Mouse (Mus musculus) adrenal gland, postnatal 36 days (tissue): ENCODE results near the gene Disc1. TPM values are rescaled to one million over a fixed set of nuclear protein-coding genes. Genes with fewer than 3 reads are reported as not detected.

ENCODE experiments used
- DNase-seq, 2 experiments: peaks; one replicate each; pipeline ENCODE4 v3.0.0; 2021; ENCODE audit warnings: mixed read lengths in 1 of 2
- microRNA-seq: library from miRNA; unstranded; fragments of <30 nt; microRNA quantifications from one replicate; pipeline ENCODE4 v1.2.0, GENCODE M21; 2021
- total RNA-seq, 2 experiments: library from RNA; stranded (reverse); gene quantifications; 2 replicates each; pipeline ENCODE4 v1.2.3; 2021

Disc1 gene
- total RNA-seq, 2 experiments from 2014 or later: 1.2 to 1.8 TPM

DNA sequence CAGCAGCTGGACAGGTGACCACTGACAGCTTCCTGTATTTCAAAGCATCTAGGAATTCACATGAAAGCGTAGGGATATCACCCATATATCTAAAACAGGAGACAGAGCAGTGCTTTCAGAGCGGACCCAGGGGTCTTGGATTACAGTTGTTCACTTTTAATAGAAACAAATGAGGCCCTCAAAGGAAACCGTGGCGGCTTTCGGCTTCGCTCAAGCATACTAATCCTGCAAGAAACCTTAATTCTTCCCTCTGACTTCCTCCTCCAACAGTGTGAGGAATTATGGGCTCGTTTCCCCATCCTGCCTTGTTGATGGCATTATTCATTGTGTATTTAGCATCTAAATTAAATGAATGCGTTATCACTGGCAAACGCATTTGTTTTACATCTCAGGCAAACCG, 252.7 kb downstream of the Disc1 start:
- no peak for DNase-seq

DNA sequence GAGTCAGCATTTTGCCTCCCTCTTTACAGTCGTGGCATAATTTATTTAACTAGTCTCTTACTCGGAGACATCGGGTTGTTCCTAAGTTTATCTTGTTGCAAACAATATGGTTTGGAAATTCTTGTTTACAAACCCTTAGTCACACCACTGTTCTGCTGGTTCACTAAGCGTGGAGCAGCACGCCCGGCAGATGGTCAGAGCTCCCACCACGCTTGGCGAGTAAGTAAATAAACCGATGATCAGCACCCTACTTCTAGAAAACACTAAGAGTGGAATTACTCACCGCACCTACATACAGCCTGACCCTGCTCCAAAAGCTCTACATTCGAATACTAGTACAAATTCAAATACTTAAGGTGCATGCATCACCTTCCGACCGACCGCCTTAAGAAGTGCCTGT, 256.0 kb downstream of the Disc1 start:
- no peak for DNase-seq

Small RNA genes lying within 50 kb of the gene (microRNA-seq; reads per million reads assigned to microRNA genes)
- not detected for gene Gm22197

Other genes starting within 250 kb of the Disc1 start
- gene Gnpat, start 191.2 kb upstream of the Disc1 start, total RNA-seq: 100 to 1,000 TPM in 1 of 2 experiments, 10 to 100 TPM in 1; 93.1 to 104 TPM
- gene 2810004N23Rik, start 191.1 kb upstream of the Disc1 start, total RNA-seq: 10 to 100 TPM; 30.1 to 31.9 TPM
- gene Exoc8, start 156.5 kb upstream of the Disc1 start, total RNA-seq: 10 to 100 TPM; 23.0 to 24.0 TPM
- gene Sprtn, start 156.3 kb upstream of the Disc1 start, total RNA-seq: 10 to 100 TPM; 19.0 to 19.7 TPM
- gene Egln1, start 104.9 kb upstream of the Disc1 start, total RNA-seq: 10 to 100 TPM; 50.2 to 64.1 TPM
- gene Tsnax, start 41.2 kb upstream of the Disc1 start, total RNA-seq: 10 to 100 TPM; 80.0 to 90.7 TPM